ENCODE assay signal across 9 mouse cellular contexts in the genomic region with DNA sequence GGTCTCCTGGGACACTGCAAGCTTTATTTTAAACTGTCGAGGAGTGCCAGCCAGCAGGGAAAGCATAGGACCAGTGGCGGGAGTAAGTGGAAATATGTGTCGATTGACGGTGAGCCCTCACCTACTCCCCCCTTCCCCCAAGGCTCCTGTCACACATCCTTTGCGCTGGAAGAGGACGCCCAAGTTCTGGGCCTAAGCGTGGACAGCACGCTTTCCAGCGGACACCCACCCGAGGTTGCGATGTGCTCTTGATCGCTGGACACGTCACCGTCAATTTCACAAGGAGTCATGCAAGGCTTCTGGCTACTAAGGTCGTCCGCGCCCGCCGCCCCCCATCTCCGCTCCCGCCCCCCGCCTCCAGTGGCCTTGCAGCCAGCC. TPM values are rescaled to one million over a fixed set of nuclear protein-coding genes. Genes with fewer than 3 reads are reported as not detected.
DNase-seq lines count a peak whose midpoint lies in the region; ATAC-seq and TF ChIP-seq lines count a peak whose summit lies in the region.
"Had no signal": no experiment of that assay in that cellular context is flagged by ENCODE, and none has a peak within 500 bp of the region (broad histone marks: within the 10 kb centered on the region; RNA-seq: fewer than 3 reads in every experiment).

No protein-coding gene starts in this region.

- peak; percentile 44 for ATAC-seq in hindbrain, embryonic 12.5 days (ENCODE audit: low FRiP score)
- peak; percentile 58 for ATAC-seq in midbrain, embryonic 13.5 days
- no peak for ATAC-seq in CD4-positive, CD25-positive, alpha-beta regulatory T cell, adult 4 months

- peak overlapping the region; percentile 77 for H3K4me2 ChIP-seq in hindbrain, embryonic 12.5 days (replicated peaks)
- peak overlapping the region; percentile 83 for H3K4me2 ChIP-seq in midbrain, embryonic 13.5 days (replicated peaks)

- H3K9me3 ChIP-seq in embryonic facial prominence, embryonic 10.5 days, result no peaks in the 10 kb centered on the region
- H3K9me3 ChIP-seq in hindbrain, embryonic 12.5 days (replicated peaks), result no peaks in the 10 kb centered on the region
- no peaks in the 10 kb centered on the region for H3K9me3 ChIP-seq in midbrain, embryonic 13.5 days

- H3K4me3 ChIP-seq in kidney, adult 2 months (ENCODE audit: insufficient read depth, low read depth, low read length), result peak overlapping the region; percentile 63
- H3K4me3 ChIP-seq in embryonic facial prominence, embryonic 10.5 days, result peak overlapping the region; percentile 77
- H3K4me3 ChIP-seq in hindbrain, embryonic 12.5 days, result peak overlapping the region; percentile 72
- peak overlapping the region; percentile 73 for H3K4me3 ChIP-seq in midbrain, embryonic 13.5 days (replicated peaks)

- peak overlapping the region; percentile 91 for H3K9ac ChIP-seq in hindbrain, embryonic 12.5 days
- peak overlapping the region; percentile 95 for H3K9ac ChIP-seq in midbrain, embryonic 13.5 days (replicated peaks)

- TF ChIP-seq POLR2A in kidney, adult 2 months (IDR thresholded peaks at IDR 0.05; ENCODE audit: low read depth, low read length), result no peak

- no peak for TF ChIP-seq CTCF in kidney, adult 2 months (conservative IDR thresholded peaks at IDR 0.05; ENCODE audit: insufficient read depth, insufficient read length, low read depth, low read length)

- H3K4me1 ChIP-seq in kidney, adult 2 months (ENCODE audit: control insufficient read depth, insufficient read depth, low read length), result peaks cover 5% of the 10 kb centered on the region; the same call in 1 of the 2 replicates
- peaks cover 42% of the 10 kb centered on the region for H3K4me1 ChIP-seq in embryonic facial prominence, embryonic 10.5 days
- peaks cover 22% of the 10 kb centered on the region for H3K4me1 ChIP-seq in hindbrain, embryonic 12.5 days
- H3K4me1 ChIP-seq in midbrain, embryonic 13.5 days (replicated peaks), result peaks cover 32% of the 10 kb centered on the region

- no peak overlapping the region for H3K27ac ChIP-seq in kidney, adult 2 months (ENCODE audit: insufficient read depth, low read depth, low read length)
- peak overlapping the region; percentile 95 for H3K27ac ChIP-seq in embryonic facial prominence, embryonic 10.5 days (replicated peaks)
- peak overlapping the region; percentile 99 for H3K27ac ChIP-seq in hindbrain, embryonic 12.5 days
- H3K27ac ChIP-seq in midbrain, embryonic 13.5 days, result peak overlapping the region; percentile 100

- 4% methylated on average over 22 of the region's 22 CpGs for WGBS in kidney, adult 2 months
- under 1% methylated on average over 22 of the region's 22 CpGs for WGBS in embryonic facial prominence, embryonic 10.5 days
- WGBS in hindbrain, embryonic 12.5 days, result under 1% methylated on average over 22 of the region's 22 CpGs
- WGBS in midbrain, embryonic 13.5 days, result 0% methylated on average over 22 of the region's 22 CpGs

- H3K36me3 ChIP-seq in kidney, adult 2 months (ENCODE audit: control insufficient read depth, insufficient read depth, low read length), result no peaks in the 10 kb centered on the region
- no peaks in the 10 kb centered on the region; the same call in 1 of the 2 replicates for H3K36me3 ChIP-seq in embryonic facial prominence, embryonic 10.5 days (replicated peaks)
- H3K36me3 ChIP-seq in hindbrain, embryonic 12.5 days, result peaks cover 3% of the 10 kb centered on the region; the same call in 1 of the 2 replicates
- 0 out of 2 replicates have a peak, but pooled peaks cover 3% of the 10 kb centered on the region for H3K36me3 ChIP-seq in midbrain, embryonic 13.5 days

- DNase-seq in kidney, adult 2 months, result no peak
- DNase-seq in kidney, postnatal 25 days, result no peak
- no peak for DNase-seq in embryonic facial prominence, embryonic 10.5 days (ENCODE audit: low spot score)
- DNase-seq in retina, postnatal 1 day, result no peak
- DNase-seq in MN1 (ENCODE audit: low spot score), result no peak

- H3K27me3 ChIP-seq in kidney, adult 2 months (replicated peaks; ENCODE audit: control insufficient read depth, insufficient read depth, low read length), result no peaks in the 10 kb centered on the region
- H3K27me3 ChIP-seq in embryonic facial prominence, embryonic 10.5 days (replicated peaks; ENCODE audit: low read depth, poor library complexity, severe bottlenecking), result peaks cover 84% of the 10 kb centered on the region
- peaks cover 15% of the 10 kb centered on the region for H3K27me3 ChIP-seq in hindbrain, embryonic 12.5 days
- H3K27me3 ChIP-seq in midbrain, embryonic 13.5 days, result peaks cover 19% of the 10 kb centered on the region

RNA-seq across cellular contexts. Expression of a gene that starts 0.3 kb away (rescaled TPM):
- 49.3 and 49.6 TPM in 2 replicates for polyA plus RNA-seq in kidney, adult 2 months (2012; rRNA removed)
- polyA plus RNA-seq in embryonic facial prominence, embryonic 10.5 days (2016; fragmentation: Nextera tagmentation; extraction: Ambion mirVana), result 50.3 and 55.1 TPM in 2 replicates
- 73.9 and 85.1 TPM in 2 replicates for polyA plus RNA-seq in hindbrain, embryonic 12.5 days (2016; fragmentation: Nextera tagmentation; extraction: Ambion mirVana)
- polyA plus RNA-seq in midbrain, embryonic 13.5 days (2015; fragmentation: Nextera tagmentation; extraction: Ambion mirVana), result 60.8 and 66.3 TPM in 2 replicates
- 10 to 100 TPM; 33.2 to 42.6 TPM for polyA plus RNA-seq in CD4-positive, CD25-positive, alpha-beta regulatory T cell, adult 4 months (2017; shearing (Covaris generic))

RNA-seq across cellular contexts. Expression of a gene that starts 26.4 kb away (rescaled TPM):
- not detected in 2 replicates for polyA plus RNA-seq in kidney, adult 2 months (2012; rRNA removed)
- 0.11 TPM in 1 of 2 replicates, not detected in the other for polyA plus RNA-seq in embryonic facial prominence, embryonic 10.5 days (2016; fragmentation: Nextera tagmentation; extraction: Ambion mirVana)
- not detected in 2 replicates for polyA plus RNA-seq in hindbrain, embryonic 12.5 days (2016; fragmentation: Nextera tagmentation; extraction: Ambion mirVana)
- 0.12 TPM in 1 of 2 replicates, not detected in the other for polyA plus RNA-seq in midbrain, embryonic 13.5 days (2015; fragmentation: Nextera tagmentation; extraction: Ambion mirVana)
- polyA plus RNA-seq in CD4-positive, CD25-positive, alpha-beta regulatory T cell, adult 4 months (2017; shearing (Covaris generic)), result under 1 TPM; 0.51 to 0.54 TPM
- polyA plus RNA-seq: spleen, adult 2 months had no signal
